Mouse (Mus musculus): ENCODE results near the gene 4930564D02Rik.

DNA sequence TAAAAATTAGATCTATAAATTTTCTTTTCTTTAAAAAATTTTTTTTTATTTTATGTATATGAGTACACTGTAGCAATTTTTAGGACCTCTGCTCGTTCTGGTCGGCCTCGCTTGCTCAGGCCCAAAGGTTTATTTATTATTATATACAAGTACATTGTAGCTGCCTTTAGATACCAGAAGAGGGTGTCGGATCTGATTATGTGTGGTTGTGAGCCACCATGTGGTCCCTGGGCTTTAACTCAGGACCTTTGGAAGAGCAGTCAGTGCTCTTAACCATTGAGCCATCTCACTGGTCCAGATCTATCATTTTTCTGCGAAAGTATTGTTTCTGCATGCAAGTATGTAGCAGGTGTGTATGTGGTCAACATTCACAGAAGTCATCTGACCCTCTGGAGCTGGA is 4.6 kb downstream of the 4930564D02Rik start:
- TF ChIP-seq POLR2A (IDR thresholded peaks at IDR 0.05; ENCODE audit: extremely low read depth, insufficient read depth, low read length) (no peak), CTCF (IDR thresholded peaks at IDR 0.05; ENCODE audit: extremely low read depth, insufficient read depth, low read length) (no peak)
